Mouse (Mus musculus) intestine, postnatal 0 days (tissue): ENCODE measurements around the gene Abcb4. TPM values are rescaled to one million over a fixed set of nuclear protein-coding genes. Genes with fewer than 3 reads are reported as not detected.
"Not testable (repeated sequence)": the region's sequence is repeated elsewhere in the genome, so short reads cannot be mapped to it uniquely, and the experiment has no call there.

Source experiments
- ATAC-seq: fragments of 200-750 bp; cut with Nextera tagmentation; 2 replicates; pipeline ENCODE4 v1.8.0; 2017; ENCODE audit warnings: mild to moderate bottlenecking, moderate TSS enrichment, moderate library complexity
- H3K27ac ChIP-seq: fragments of 300-500 bp; sonication (generic); 2 replicates; pipeline ENCODE4 v1.5.1; 2014; ENCODE audit warnings: mild to moderate bottlenecking, low read depth, low read length, moderate library complexity
- H3K27me3 ChIP-seq: fragments of 300-500 bp; sonication (generic); replicated peaks from 2 replicates; pipeline ENCODE4 v1.6.1; 2014; ENCODE audit warnings: low read length, mixed read lengths; ENCODE audit not compliant: control insufficient read depth, insufficient read depth
- H3K36me3 ChIP-seq: fragments of 300-500 bp; sonication (generic); 2 replicates; pipeline ENCODE4 v1.6.1; 2014; ENCODE audit warnings: mild to moderate bottlenecking, moderate library complexity; ENCODE audit not compliant: control insufficient read depth, insufficient read depth
- H3K4me1 ChIP-seq: fragments of 300-500 bp; sonication (generic); replicated peaks from 2 replicates; pipeline ENCODE4 v1.6.1; 2014; ENCODE audit warnings: antibody characterized with exemption, low read length, mixed read lengths; ENCODE audit not compliant: control insufficient read depth, insufficient read depth
- H3K4me2 ChIP-seq: fragments of 300-500 bp; sonication (generic); replicated peaks from 2 replicates; pipeline ENCODE4 v1.6.1; 2014; ENCODE audit warnings: low read depth, mild to moderate bottlenecking, moderate library complexity
- H3K4me3 ChIP-seq: fragments of 300-500 bp; sonication (generic); 2 replicates; pipeline ENCODE4 v1.5.1; 2014; ENCODE audit warnings: low read depth, low read length
- H3K9ac ChIP-seq: fragments of 300-500 bp; sonication (generic); 2 replicates; pipeline ENCODE4 v1.6.1; 2014; ENCODE audit warnings: mild to moderate bottlenecking, low read depth, low read length
- H3K9me3 ChIP-seq: fragments of 300-500 bp; sonication (generic); 2 replicates; pipeline ENCODE4 v1.6.1; 2016; ENCODE audit warnings: mixed run types; ENCODE audit not compliant: control insufficient read depth
- CTCF ChIP-seq: sonication (generic); IDR thresholded peaks from 2 replicates; pipeline ENCODE4 v1.5.1; 2016; ENCODE audit warnings: low read depth, mild to moderate bottlenecking, control low read depth, antibody characterized with exemption, moderate library complexity
- WGBS: fragments of 180-500 bp; shearing (Covaris S2); extraction: QIAGEN DNeasy Blood & Tissue Kit; methylation state at CpG from one replicate; pipeline ENCODE4 v1.1.7; 2014; 5-methylcytosine and 5-hydroxymethylcytosine counted together
- polyA plus RNA-seq: library from polyadenylated mRNA; unstranded; fragments of >200 nt; fragmentation: Nextera tagmentation; extraction: Ambion mirVana; gene quantifications from 2 replicates; pipeline ENCODE4 v1.2.1, GENCODE M21; 2015

Gene Abcb4
- 0.20 and 0.23 TPM in 2 replicates for polyA plus RNA-seq

- ATAC-seq: peak; percentile 79
- H3K9ac ChIP-seq: peak within 1 kb of the TSS; percentile 28
- WGBS: 1% methylated on average over 65 of the region's 65 CpGs
Observed at GRCm38 (mm10) chr5:8893300-8894103, at the start of gene Abcb4. TSS of gene Abcb4 (plus strand) at chr5:8893717.

GRCm38 (mm10) chr5:8848607-8849575 is 44.6 kb upstream of the Abcb4 start:
- H3K27me3 ChIP-seq, H3K4me1 ChIP-seq, H3K36me3 ChIP-seq, ATAC-seq, H3K4me2 ChIP-seq, H3K4me3 ChIP-seq, H3K9ac ChIP-seq, H3K27ac ChIP-seq, H3K9me3 ChIP-seq: not testable (repeated sequence)
- 72% methylated on average over 5 of the region's 9 CpGs for WGBS

More at GRCm38 (mm10) chr5:8893300-8894103, at the start of gene Abcb4:
- Histone ChIP-seq H3K4me3 (peak within 1 kb of the TSS; percentile 50), H3K27ac (no peak within 1 kb of the TSS), H3K4me2 (peak within 1 kb of the TSS; percentile 93), H3K27me3 (no peaks in the 10 kb centered on the region), H3K9me3 (no peaks in the 10 kb centered on the region), H3K4me1 (no peaks in the 10 kb centered on the region), H3K36me3 (no peaks in the 10 kb centered on the region)
- peak; percentile 61 for TF ChIP-seq CTCF

GRCm38 (mm10) chr5:8850851-8851250 is 42.7 kb upstream of the Abcb4 start:
- TF ChIP-seq CTCF: no peak
- 69% methylated on average over 4 of the region's 4 CpGs for WGBS
- no peak overlapping the region for H3K4me2 ChIP-seq
- no peaks in the 10 kb centered on the region for H3K4me1 ChIP-seq
- no peak overlapping the region for H3K27ac ChIP-seq
- H3K9me3 ChIP-seq: no peaks in the 10 kb centered on the region
- no peak overlapping the region for H3K9ac ChIP-seq
- no peaks in the 10 kb centered on the region for H3K27me3 ChIP-seq
- no peak for ATAC-seq
- no peaks in the 10 kb centered on the region for H3K36me3 ChIP-seq
- H3K4me3 ChIP-seq: no peak overlapping the region

- H3K9me3 ChIP-seq: no peaks in the 10 kb centered on the region
- TF ChIP-seq CTCF: no peak
- H3K36me3 ChIP-seq: no peaks in the 10 kb centered on the region
- H3K9ac ChIP-seq: no peak overlapping the region
- no peak overlapping the region for H3K27ac ChIP-seq
- no peak for ATAC-seq
- H3K4me1 ChIP-seq: no peaks in the 10 kb centered on the region
- no peak overlapping the region for H3K4me3 ChIP-seq
- 69% methylated on average over 6 of the region's 6 CpGs for WGBS
- H3K4me2 ChIP-seq: no peak overlapping the region
- no peaks in the 10 kb centered on the region for H3K27me3 ChIP-seq
Observed at GRCm38 (mm10) chr5:8857201-8857600, 36.3 kb upstream of the Abcb4 start.

- Histone ChIP-seq H3K9ac (no peak overlapping the region), H3K4me1 (no peaks in the 10 kb centered on the region), H3K4me2 (no peak overlapping the region), H3K27ac (no peak overlapping the region), H3K36me3 (no peaks in the 10 kb centered on the region), H3K9me3 (no peaks in the 10 kb centered on the region), H3K27me3 (no peaks in the 10 kb centered on the region), H3K4me3 (no peak overlapping the region)
- no peak for ATAC-seq
- TF ChIP-seq CTCF: no peak
- 69% methylated on average over 1 of the region's 1 CpGs for WGBS
Observed at GRCm38 (mm10) chr5:8861811-8862210, 31.7 kb upstream of the Abcb4 start.
